Mouse (Mus musculus) forebrain, embryonic 11.5 days (tissue): ENCODE measurements around the gene Mmp15. TPM values are rescaled to one million over a fixed set of nuclear protein-coding genes. Genes with fewer than 3 reads are reported as not detected.

Experiments
- ATAC-seq: fragments of 200-750 bp; cut with Nextera tagmentation; replicated peaks from 2 replicates; pipeline ENCODE4 v1.8.0; 2017; ENCODE audit warnings: moderate TSS enrichment; ENCODE audit not compliant: low FRiP score
- DNase-seq: peaks from one replicate; pipeline ENCODE4 v3.0.0-alpha.2; 2017; ENCODE audit warnings: low spot score
- H3K27ac ChIP-seq: fragments of 300-500 bp; sonication (generic); 2 replicates; pipeline ENCODE4 v1.5.1; 2014; ENCODE audit warnings: low read depth, low read length
- H3K27me3 ChIP-seq: fragments of 300-500 bp; sonication (generic); 2 replicates; pipeline ENCODE4 v1.6.1; 2014; ENCODE audit warnings: mild to moderate bottlenecking, low read length, mixed read lengths; ENCODE audit not compliant: control insufficient read depth, insufficient read depth
- H3K36me3 ChIP-seq: fragments of 300-500 bp; sonication (generic); 2 replicates; pipeline ENCODE4 v1.6.1; 2014; ENCODE audit warnings: mild to moderate bottlenecking, low read length, moderate library complexity, mixed read lengths; ENCODE audit not compliant: control insufficient read depth, insufficient read depth
- H3K4me1 ChIP-seq: fragments of 300-500 bp; sonication (generic); replicated peaks from 2 replicates; pipeline ENCODE4 v1.6.1; 2014; ENCODE audit warnings: low read length, mixed read lengths; ENCODE audit not compliant: control insufficient read depth, insufficient read depth
- H3K4me2 ChIP-seq: fragments of 300-500 bp; sonication (generic); 2 replicates; pipeline ENCODE4 v1.6.1; 2014; ENCODE audit warnings: low read depth, mild to moderate bottlenecking, low read length, moderate library complexity, mixed read lengths; ENCODE audit not compliant: severe bottlenecking
- H3K4me3 ChIP-seq: fragments of 300-500 bp; sonication (generic); 2 replicates; pipeline ENCODE4 v1.5.1; 2014; ENCODE audit warnings: low read depth, low read length
- H3K9ac ChIP-seq: fragments of 300-500 bp; sonication (generic); 2 replicates; pipeline ENCODE4 v1.6.1; 2014; ENCODE audit warnings: low read length
- H3K9me3 ChIP-seq: fragments of 300-500 bp; sonication (generic); 2 replicates; pipeline ENCODE4 v1.6.1; 2016; ENCODE audit warnings: low read length, mixed read lengths; ENCODE audit not compliant: control insufficient read depth
- WGBS: fragments of 180-500 bp; shearing (Covaris S2); extraction: QIAGEN DNeasy Blood & Tissue Kit; methylation state at CpG from one replicate; pipeline ENCODE4 v1.1.7; 2014; 5-methylcytosine and 5-hydroxymethylcytosine counted together
- polyA plus RNA-seq: library from polyadenylated mRNA; unstranded; fragments of >200 nt; fragmentation: Nextera tagmentation; extraction: Ambion mirVana; gene quantifications from 2 replicates; pipeline ENCODE4 v1.2.1, GENCODE M21; 2014

Mmp15 gene
- polyA plus RNA-seq, 1 experiment from 2014 or later = 21.0 TPM

DNA sequence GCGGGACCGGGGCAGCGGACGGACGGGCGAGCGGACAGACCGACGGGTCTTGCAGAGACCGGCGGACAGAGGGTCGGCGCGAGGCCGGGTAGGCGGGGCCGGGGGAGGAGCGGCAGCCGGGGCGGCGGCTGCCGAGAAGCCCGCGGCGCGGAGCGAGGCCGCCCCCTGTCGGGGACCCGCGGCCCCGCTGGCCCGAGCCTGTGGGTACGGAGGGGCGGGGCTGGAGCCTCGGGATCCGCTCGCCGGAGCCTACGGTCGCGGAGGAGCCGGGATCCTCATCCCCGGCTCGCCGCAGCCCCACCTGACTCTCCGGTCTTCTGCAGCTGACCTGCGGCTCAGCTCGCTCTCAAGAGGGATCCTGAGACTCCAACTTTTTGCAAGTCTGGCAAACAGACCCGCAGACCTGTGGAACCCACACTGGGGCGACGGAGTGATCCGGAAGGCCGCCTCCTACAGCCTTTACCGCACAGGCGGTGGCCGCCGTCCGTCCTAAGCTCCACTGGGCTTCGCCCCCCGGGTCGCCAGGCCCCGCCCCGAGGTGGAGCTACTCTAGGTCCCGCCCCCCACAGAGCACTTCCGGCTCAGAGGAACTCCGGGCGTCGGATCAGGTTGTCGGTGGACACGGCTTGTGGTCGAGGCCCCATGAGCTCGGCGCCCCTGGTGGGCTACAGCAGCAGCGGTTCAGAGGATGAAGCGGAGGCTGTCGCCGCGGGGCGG, 20.2 kb upstream of the Mmp15 start, which contains the start of the genes Zfp319 and Usb1:
Gene Zfp319, minus strand, starts transcription at position 231 of the 717 bp plus-strand sequence.
Gene Usb1, plus strand, starts transcription at position 565 of the 717 bp plus-strand sequence.
- peak within 1 kb of the TSS; percentile 94 for H3K9ac ChIP-seq
- WGBS = under 1% methylated on average over 79 of the region's 80 CpGs

GRCm38 (mm10) chr8:95332437-95333199, 19.4 kb upstream of the Mmp15 start:
- no peak for DNase-seq
- 29% methylated on average over 21 of the region's 21 CpGs for WGBS

More for the DNA sequence above, 20.2 kb upstream of the Mmp15 start, which contains the start of the genes Zfp319 and Usb1:
- Histone ChIP-seq H3K4me1 (no peaks in the 10 kb centered on the region; the same call in 1 of the 2 replicates), H3K9me3 (no peaks in the 10 kb centered on the region), H3K4me2 (peak within 1 kb of the TSS; percentile 85), H3K27ac (peak within 1 kb of the TSS; percentile 93), H3K4me3 (peak within 1 kb of the TSS; percentile 69), H3K27me3 (no peaks in the 10 kb centered on the region), H3K36me3 (peaks cover 17% of the 10 kb centered on the region)
- DNase-seq (peak; percentile 97), ATAC-seq (peak; percentile 93)

DNA sequence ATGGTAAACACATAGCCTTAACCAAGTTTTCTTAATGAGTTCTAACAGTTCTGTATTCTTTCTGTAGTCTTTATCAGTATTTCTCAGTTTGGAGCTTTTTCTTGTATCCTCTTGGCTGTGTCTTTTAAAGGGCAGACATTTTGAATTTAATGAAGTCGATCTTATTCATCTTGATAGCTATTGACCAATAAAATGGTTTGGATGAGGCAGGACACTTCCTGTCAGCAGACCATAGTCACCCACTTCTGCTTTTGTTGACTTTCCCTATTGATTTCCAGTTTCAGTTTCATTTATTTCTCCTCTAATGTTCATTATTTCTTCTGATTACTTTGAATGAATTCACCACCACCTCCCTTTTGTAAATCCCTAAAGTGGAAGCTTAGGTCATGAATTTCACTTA, 16.4 kb upstream of the Mmp15 start:
- no peak for DNase-seq
- H3K36me3 ChIP-seq = no peaks in the 10 kb centered on the region

More at GRCm38 (mm10) chr8:95332437-95333199, 19.4 kb upstream of the Mmp15 start:
- peak overlapping the region; percentile 94 for H3K9ac ChIP-seq
- H3K36me3 ChIP-seq = peaks cover 14% of the 10 kb centered on the region
- H3K4me1 ChIP-seq = no peaks in the 10 kb centered on the region; the same call in 1 of the 2 replicates
- H3K4me3 ChIP-seq = peak overlapping the region; percentile 69
- H3K9me3 ChIP-seq = no peaks in the 10 kb centered on the region
- peak overlapping the region; percentile 93 for H3K27ac ChIP-seq
- peak; percentile 32; the same call in 1 of the 2 replicates for ATAC-seq
- peak overlapping the region; percentile 85 for H3K4me2 ChIP-seq
- no peaks in the 10 kb centered on the region for H3K27me3 ChIP-seq

GRCm38 (mm10) chr8:95336363-95336762, 15.7 kb upstream of the Mmp15 start:
- H3K4me3 ChIP-seq = no peak overlapping the region
- no peaks in the 10 kb centered on the region for H3K4me1 ChIP-seq
- no peaks in the 10 kb centered on the region for H3K36me3 ChIP-seq
- H3K9ac ChIP-seq = no peak overlapping the region
- no peak for DNase-seq
- no peaks in the 10 kb centered on the region for H3K9me3 ChIP-seq
- no peaks in the 10 kb centered on the region for H3K27me3 ChIP-seq
- H3K27ac ChIP-seq = no peak overlapping the region
- ATAC-seq = no peak
- H3K4me2 ChIP-seq = no peak overlapping the region

More for the DNA sequence above, 16.4 kb upstream of the Mmp15 start:
- 97% methylated on average over 1 of the region's 1 CpGs for WGBS
- Histone ChIP-seq H3K9me3 (no peaks in the 10 kb centered on the region), H3K4me3 (no peak overlapping the region), H3K4me2 (no peak overlapping the region), H3K9ac (no peak overlapping the region), H3K4me1 (no peaks in the 10 kb centered on the region), H3K27ac (no peak overlapping the region), H3K27me3 (no peaks in the 10 kb centered on the region)
- no peak for ATAC-seq

- Histone ChIP-seq H3K4me3 (no peak overlapping the region), H3K27ac (no peak overlapping the region), H3K4me1 (no peaks in the 10 kb centered on the region), H3K9me3 (no peaks in the 10 kb centered on the region), H3K36me3 (no peaks in the 10 kb centered on the region), H3K9ac (no peak overlapping the region), H3K27me3 (no peaks in the 10 kb centered on the region), H3K4me2 (no peak overlapping the region)
- 56% methylated on average over 5 of the region's 5 CpGs for WGBS
- no peak for ATAC-seq
- no peak for DNase-seq
These were observed 10.3 kb upstream of the Mmp15 start for GRCm38 (mm10) chr8:95341721-95342120.

DNA sequence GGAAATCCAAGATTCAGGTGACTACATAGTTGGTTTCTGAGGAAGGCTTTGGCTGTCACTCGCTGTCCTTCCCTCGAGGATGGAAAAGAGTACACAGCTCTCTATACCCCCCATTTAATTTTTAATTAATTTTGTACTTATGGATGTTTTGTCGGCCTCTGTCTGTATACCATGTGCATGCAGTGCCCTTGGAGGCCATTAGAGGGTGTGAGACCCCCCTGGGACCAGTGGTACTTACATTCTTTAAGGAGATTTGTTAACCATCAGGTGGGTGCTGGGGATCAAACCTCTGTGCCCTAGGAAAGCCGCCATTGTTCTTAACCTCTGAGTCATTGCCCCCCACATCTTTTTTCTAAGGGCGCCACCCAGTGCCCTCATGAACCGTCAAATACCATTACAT, 7.4 kb upstream of the Mmp15 start:
- H3K4me1 ChIP-seq = no peaks in the 10 kb centered on the region
- H3K4me3 ChIP-seq = no peak overlapping the region
- 74% methylated on average over 6 of the region's 6 CpGs for WGBS
- DNase-seq = no peak
- H3K27me3 ChIP-seq = no peaks in the 10 kb centered on the region
- ATAC-seq = no peak
- H3K9ac ChIP-seq = no peak overlapping the region
- H3K36me3 ChIP-seq = no peaks in the 10 kb centered on the region
- no peaks in the 10 kb centered on the region for H3K9me3 ChIP-seq
- no peak overlapping the region for H3K27ac ChIP-seq
- no peak overlapping the region for H3K4me2 ChIP-seq

DNA sequence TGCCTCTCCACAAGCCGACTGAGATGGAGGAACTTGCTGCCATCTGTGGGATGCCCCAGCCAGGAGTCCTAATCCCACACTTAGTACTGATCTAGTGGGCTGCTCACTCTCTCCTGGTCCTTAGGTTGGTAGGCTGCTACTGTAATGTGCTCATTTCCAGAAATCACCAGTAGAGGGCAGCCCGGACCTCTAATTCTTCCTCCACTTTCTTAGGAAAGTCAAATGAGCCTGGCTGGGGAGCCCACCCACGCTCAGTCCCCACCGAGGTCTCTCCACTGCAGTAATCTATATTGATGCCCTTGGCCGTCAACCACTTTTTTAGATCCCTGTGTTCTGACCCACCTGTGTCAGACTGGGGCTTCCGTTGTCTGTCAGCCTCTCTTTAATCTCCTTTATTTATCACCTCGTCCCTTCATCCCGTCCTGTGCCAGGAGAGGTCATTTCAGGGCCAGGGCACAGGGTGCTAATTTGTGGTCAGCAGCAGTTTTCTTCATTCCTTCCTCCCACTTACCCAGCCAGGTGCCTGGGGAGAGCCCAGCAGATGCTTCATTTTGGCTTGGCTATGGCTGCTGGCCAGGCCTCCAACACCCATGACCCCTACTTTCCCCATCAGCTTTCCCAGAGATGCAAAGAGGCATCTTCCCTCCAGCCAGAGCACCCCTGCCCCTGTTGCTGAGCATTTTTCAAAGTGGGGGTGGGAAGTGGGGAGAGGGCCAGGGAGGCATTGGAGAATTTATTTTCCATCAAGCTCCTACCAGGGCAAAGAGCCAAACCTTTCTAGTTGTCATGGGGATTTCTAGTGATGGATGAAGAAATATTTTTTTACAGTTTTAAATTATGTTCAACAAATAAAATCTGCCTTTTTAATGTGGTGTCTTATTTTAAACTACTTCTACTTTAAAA, 5.2 kb upstream of the Mmp15 start:
- no peak overlapping the region; the same call in 1 of the 2 replicates for H3K9ac ChIP-seq
- no peak overlapping the region for H3K4me3 ChIP-seq
- ATAC-seq = peak; percentile 57
- 34% methylated on average over 8 of the region's 8 CpGs for WGBS
- no peaks in the 10 kb centered on the region for H3K9me3 ChIP-seq
- peak; percentile 84 for DNase-seq
- H3K27ac ChIP-seq = no peak overlapping the region
- H3K36me3 ChIP-seq = no peaks in the 10 kb centered on the region
- H3K4me2 ChIP-seq = no peak overlapping the region
- H3K4me1 ChIP-seq = 0 out of 2 replicates have a peak, but pooled peaks cover 1% of the 10 kb centered on the region
- H3K27me3 ChIP-seq = no peaks in the 10 kb centered on the region

DNA sequence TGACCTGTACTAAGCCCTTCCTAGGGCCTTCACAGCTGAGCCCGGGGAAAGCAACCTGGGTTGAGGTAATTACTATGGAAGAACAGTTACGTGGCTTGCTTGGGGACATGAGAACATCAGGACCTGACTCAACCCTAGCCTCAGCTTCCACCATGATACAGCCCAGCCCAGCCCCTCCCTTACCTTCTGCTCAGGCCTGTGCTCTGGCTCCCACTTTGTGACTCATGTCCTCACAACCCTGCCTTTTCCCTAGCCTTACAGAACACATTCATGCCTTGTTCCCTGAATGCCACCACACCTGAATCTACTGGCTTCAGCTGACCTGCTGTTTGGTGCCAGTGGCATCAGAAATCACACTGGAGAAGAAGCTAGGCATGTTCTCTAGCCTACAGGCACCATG, 3.7 kb upstream of the Mmp15 start:
- DNase-seq = no peak
- Histone ChIP-seq H3K27ac (no peak overlapping the region), H3K4me3 (no peak overlapping the region), H3K9ac (no peak overlapping the region), H3K4me1 (0 out of 2 replicates have a peak, but pooled peaks cover 2% of the 10 kb centered on the region), H3K36me3 (no peaks in the 10 kb centered on the region), H3K9me3 (no peaks in the 10 kb centered on the region), H3K27me3 (no peaks in the 10 kb centered on the region), H3K4me2 (no peak overlapping the region)
- ATAC-seq = no peak
- WGBS = 90% methylated on average over 2 of the region's 2 CpGs
